Comparison of ENCODE assay signal across 18 mouse cellular contexts in genomic region chr9:51915580-51915979, GRCm38 (mm10). TPM values are rescaled to one million over a fixed set of nuclear protein-coding genes. Genes with fewer than 3 reads are reported as not detected.
DNase-seq lines count a peak whose midpoint lies in the region; ATAC-seq and TF ChIP-seq lines count a peak whose summit lies in the region.
"Had no signal": no experiment of that assay in that cellular context is flagged by ENCODE, and none has a peak within 500 bp of the region (broad histone marks: within the 10 kb centered on the region; RNA-seq: fewer than 3 reads in every experiment).

No protein-coding gene starts in this region.

- no peaks in the 10 kb centered on the region for H3K36me3 ChIP-seq in heart, postnatal 0 days (replicated peaks; ENCODE audit: control insufficient read depth, insufficient read depth, low read length)
- H3K36me3 ChIP-seq: embryonic facial prominence, embryonic 12.5 days; forebrain, embryonic 15.5 days; heart, embryonic 15.5 days; hindbrain, embryonic 15.5 days had no signal

- TF ChIP-seq CTCF in heart, postnatal 0 days (IDR thresholded peaks at IDR 0.05; ENCODE audit: low read depth): peak; percentile 37

- H3K4me2 ChIP-seq in heart, postnatal 0 days (ENCODE audit: low read depth, low read length): no peak overlapping the region
- H3K4me2 ChIP-seq: embryonic facial prominence, embryonic 12.5 days; forebrain, embryonic 15.5 days; heart, embryonic 11.5 days; heart, embryonic 15.5 days; hindbrain, embryonic 15.5 days had no signal

- TF ChIP-seq EP300 in heart, postnatal 0 days (IDR thresholded peaks at IDR 0.05; ENCODE audit: low read depth): no peak

- no peak overlapping the region for H3K27ac ChIP-seq in heart, postnatal 0 days (ENCODE audit: low read depth)
- H3K27ac ChIP-seq: embryonic facial prominence, embryonic 12.5 days; forebrain, embryonic 15.5 days; heart, embryonic 15.5 days; hindbrain, embryonic 15.5 days had no signal

- no peaks in the 10 kb centered on the region for H3K4me1 ChIP-seq in heart, postnatal 0 days (ENCODE audit: control insufficient read depth, insufficient read depth)
- H3K4me1 ChIP-seq: embryonic facial prominence, embryonic 12.5 days; forebrain, embryonic 15.5 days; heart, embryonic 15.5 days; hindbrain, embryonic 15.5 days had no signal

- ATAC-seq in heart, postnatal 0 days (ENCODE audit: insufficient read depth, low read depth): peak; percentile 68
- ATAC-seq: activated CD4-positive, CD25-positive, alpha-beta regulatory T cell, adult 4 months; forebrain, embryonic 15.5 days; Patski had no signal

- H3K27me3 ChIP-seq in heart, postnatal 0 days (ENCODE audit: control insufficient read depth, insufficient read depth, low read length): no peaks in the 10 kb centered on the region
- H3K27me3 ChIP-seq: embryonic facial prominence, embryonic 12.5 days; forebrain, embryonic 15.5 days; heart, embryonic 15.5 days; hindbrain, embryonic 15.5 days; Patski had no signal

- no peak overlapping the region for H3K4me3 ChIP-seq in heart, postnatal 0 days (ENCODE audit: low read depth, low read length)
- H3K4me3 ChIP-seq: embryonic facial prominence, embryonic 12.5 days; forebrain, embryonic 15.5 days; heart, embryonic 15.5 days; hindbrain, embryonic 15.5 days had no signal

- H3K9ac ChIP-seq in heart, postnatal 0 days (replicated peaks; ENCODE audit: low read depth, low read length): no peak overlapping the region
- H3K9ac ChIP-seq: embryonic facial prominence, embryonic 12.5 days; forebrain, embryonic 15.5 days; heart, embryonic 15.5 days; hindbrain, embryonic 15.5 days had no signal

- WGBS in heart, postnatal 0 days: 63% methylated on average over 1 of the region's 1 CpGs

- no peaks in the 10 kb centered on the region for H3K9me3 ChIP-seq in heart, postnatal 0 days (replicated peaks; ENCODE audit: control insufficient read depth, low read length)
- H3K9me3 ChIP-seq: embryonic facial prominence, embryonic 12.5 days; forebrain, embryonic 15.5 days; heart, embryonic 15.5 days; hindbrain, embryonic 15.5 days had no signal

- DNase-seq in adrenal gland, postnatal 14 days: peak; percentile 50
- DNase-seq in adrenal gland, adult 8-10 months: no peak
- peak; percentile 11 for DNase-seq in heart, postnatal 0 days (ENCODE audit: low spot score)
- DNase-seq in heart, adult 8-10 months (ENCODE audit: low spot score): no peak
- peak; percentile 47 for DNase-seq in ovary, adult 18-20 months (ENCODE audit: low spot score)
- no peak for DNase-seq in ovary, postnatal 10 days (ENCODE audit: low spot score)
- no peak for DNase-seq in spleen, postnatal 4 days (ENCODE audit: low spot score in 2 of 2)
- DNase-seq: cerebellum, adult 11-12 months; cerebellum, adult 9-10 months; cerebellum, postnatal 25 days; gastrocnemius, postnatal 10 days had no signal

RNA-seq across cellular contexts. Expression of gene Fdx1, which starts 47.8 kb away (rescaled TPM):
- total RNA-seq in adrenal gland, postnatal 14 days (2021): 2,022 and 2,175 TPM in 2 replicates
- total RNA-seq in adrenal gland, adult 8-10 months (2022): 1,000 to 10,000 TPM; 1,389 to 2,039 (median 1,779) TPM
- 56.1 and 89.3 TPM in 2 replicates for total RNA-seq in heart, postnatal 0 days (2014; rRNA removed; ENCODE audit: low replicate concordance)
- 183 and 200 TPM in 2 replicates for polyA plus RNA-seq in heart, postnatal 0 days (2015; fragmentation: Nextera tagmentation; extraction: Ambion mirVana)
- 10 to 100 TPM; 80.8 to 96.5 (median 88.2) TPM for total RNA-seq in heart, adult 8-10 months (2022)

Comparison
In these comparisons a context has a peak if more than half of its experiments do, and no peak if none do; other contexts are left out.
1. DNase-seq: peak in adrenal gland, postnatal 14 days (single experiment), heart, postnatal 0 days (single experiment) and ovary, adult 18-20 months (single experiment); none in adrenal gland, adult 8-10 months (single experiment), heart, adult 8-10 months (single experiment), ovary, postnatal 10 days (single experiment) and spleen, postnatal 4 days (0 of 2).
2. RNA of gene Fdx1, which starts 47.8 kb away (total RNA-seq): 2,022 to 2,175 TPM in adrenal gland, postnatal 14 days and 1,389 to 2,039 TPM in adrenal gland, adult 8-10 months; 80.8 to 96.5 TPM in heart, adult 8-10 months and 56.1 to 89.3 TPM in heart, postnatal 0 days; every median in the first group is over 10 times any median in the second.